Mouse (Mus musculus): ENCODE measurements around the gene Fbxo2.

DNA sequence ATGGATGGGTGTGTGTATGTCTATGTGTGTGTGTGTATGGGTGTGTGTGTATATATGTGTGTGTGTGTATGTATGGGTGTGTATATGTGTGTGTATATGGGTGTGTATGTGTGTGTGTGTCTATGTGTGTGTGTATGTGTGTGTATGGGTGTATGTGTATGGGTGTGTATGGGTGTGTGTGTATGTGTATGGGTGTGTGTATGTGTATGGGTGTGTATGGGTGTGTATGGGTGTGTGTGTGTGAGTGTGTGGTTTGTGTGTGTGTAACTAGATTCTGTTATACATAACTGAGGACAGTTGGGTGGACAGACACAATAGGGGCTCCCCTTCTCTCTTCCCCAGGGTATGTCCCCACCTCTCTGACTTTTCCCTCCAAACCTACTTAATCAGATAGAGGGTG is 34.0 kb downstream of the Fbxo2 start:
- TF ChIP-seq FLI1 (IDR thresholded peaks at IDR 0.05; ENCODE audit: low read length) (no peak), GATA1 (IDR thresholded peaks at IDR 0.05; ENCODE audit: borderline replicate concordance, low read length) (no peak)

Measured in megakaryocyte, embryonic 14.5 days (primary cell).